21 mouse cellular contexts compared by ENCODE assay signal in the genomic region with DNA sequence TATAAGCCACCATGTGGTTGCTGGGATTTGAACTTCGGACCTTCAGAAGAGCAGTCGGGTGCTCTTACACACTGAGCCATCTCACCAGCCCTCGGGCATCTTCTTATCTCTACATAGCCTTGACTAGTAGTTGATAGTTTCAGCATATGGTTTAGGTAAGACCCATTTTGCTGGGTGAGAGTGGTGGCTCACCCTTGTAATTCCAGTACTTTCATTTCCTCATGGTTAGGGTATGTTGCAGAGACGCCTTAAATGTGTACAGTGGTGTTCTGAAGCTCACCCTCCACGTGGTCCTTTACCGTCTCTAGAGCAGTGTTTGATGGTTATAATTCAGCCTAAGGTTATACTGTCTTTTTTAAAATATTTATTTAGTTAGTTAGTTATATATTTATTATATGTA. TPM values are rescaled to one million over a fixed set of nuclear protein-coding genes. Genes with fewer than 3 reads are reported as not detected.
"Had no signal": no experiment of that assay in that cellular context is flagged by ENCODE, and none has a peak within 500 bp of the region (broad histone marks: within the 10 kb centered on the region; RNA-seq: fewer than 3 reads in every experiment).

No protein-coding gene starts in this region.

- H3K27me3 ChIP-seq: heart, embryonic 12.5 days; hindbrain, embryonic 12.5 days; intestine, embryonic 15.5 days; limb, embryonic 13.5 days; limb, embryonic 15.5 days; liver, embryonic 12.5 days had no signal

- H3K27ac ChIP-seq: gastrocnemius, adult 2 months; hindbrain, embryonic 10.5 days; hindbrain, embryonic 12.5 days; hindbrain, embryonic 14.5 days; intestine, embryonic 15.5 days; kidney, postnatal 0 days; limb, embryonic 13.5 days; limb, embryonic 15.5 days; liver, embryonic 12.5 days; liver, embryonic 14.5 days had no signal

- H3K4me1 ChIP-seq: heart, embryonic 12.5 days; hindbrain, embryonic 10.5 days; hindbrain, embryonic 12.5 days; intestine, embryonic 15.5 days; limb, embryonic 13.5 days; limb, embryonic 15.5 days; liver, embryonic 12.5 days had no signal

- H3K9ac ChIP-seq: heart, embryonic 12.5 days; hindbrain, embryonic 12.5 days; hindbrain, embryonic 14.5 days; intestine, embryonic 15.5 days; limb, embryonic 13.5 days; limb, embryonic 15.5 days; liver, embryonic 12.5 days; liver, embryonic 14.5 days had no signal

- H3K4me3 ChIP-seq: gastrocnemius, adult 2 months; heart, embryonic 12.5 days; hindbrain, embryonic 10.5 days; hindbrain, embryonic 12.5 days; intestine, embryonic 15.5 days; limb, embryonic 13.5 days; limb, embryonic 15.5 days; liver, embryonic 12.5 days had no signal

- H3K9me3 ChIP-seq: heart, embryonic 12.5 days; hindbrain, embryonic 10.5 days; hindbrain, embryonic 12.5 days; intestine, embryonic 15.5 days; limb, embryonic 13.5 days; limb, embryonic 15.5 days; liver, embryonic 12.5 days had no signal

- DNase-seq: gastrocnemius, adult 2 months; gastrocnemius, postnatal 10 days; gastrocnemius, postnatal 25 days; heart, postnatal 4 days; kidney, adult 18-20 months; kidney, adult 8-10 months; left cerebral cortex, postnatal 4 days had no signal

RNA-seq across cellular contexts. Expression of a gene that starts 55.6 kb away (rescaled TPM):
- total RNA-seq: granulocyte monocyte progenitor cell, adult 5-6 weeks; heart, postnatal 10 days had no signal
- polyA plus RNA-seq: inflammation-experienced regulatory T-cells, adult 6 months; large intestine, adult 2 months; liver, embryonic 12.5 days had no signal
